Comparison of ENCODE assay signal across 8 mouse cellular contexts in the genomic region with DNA sequence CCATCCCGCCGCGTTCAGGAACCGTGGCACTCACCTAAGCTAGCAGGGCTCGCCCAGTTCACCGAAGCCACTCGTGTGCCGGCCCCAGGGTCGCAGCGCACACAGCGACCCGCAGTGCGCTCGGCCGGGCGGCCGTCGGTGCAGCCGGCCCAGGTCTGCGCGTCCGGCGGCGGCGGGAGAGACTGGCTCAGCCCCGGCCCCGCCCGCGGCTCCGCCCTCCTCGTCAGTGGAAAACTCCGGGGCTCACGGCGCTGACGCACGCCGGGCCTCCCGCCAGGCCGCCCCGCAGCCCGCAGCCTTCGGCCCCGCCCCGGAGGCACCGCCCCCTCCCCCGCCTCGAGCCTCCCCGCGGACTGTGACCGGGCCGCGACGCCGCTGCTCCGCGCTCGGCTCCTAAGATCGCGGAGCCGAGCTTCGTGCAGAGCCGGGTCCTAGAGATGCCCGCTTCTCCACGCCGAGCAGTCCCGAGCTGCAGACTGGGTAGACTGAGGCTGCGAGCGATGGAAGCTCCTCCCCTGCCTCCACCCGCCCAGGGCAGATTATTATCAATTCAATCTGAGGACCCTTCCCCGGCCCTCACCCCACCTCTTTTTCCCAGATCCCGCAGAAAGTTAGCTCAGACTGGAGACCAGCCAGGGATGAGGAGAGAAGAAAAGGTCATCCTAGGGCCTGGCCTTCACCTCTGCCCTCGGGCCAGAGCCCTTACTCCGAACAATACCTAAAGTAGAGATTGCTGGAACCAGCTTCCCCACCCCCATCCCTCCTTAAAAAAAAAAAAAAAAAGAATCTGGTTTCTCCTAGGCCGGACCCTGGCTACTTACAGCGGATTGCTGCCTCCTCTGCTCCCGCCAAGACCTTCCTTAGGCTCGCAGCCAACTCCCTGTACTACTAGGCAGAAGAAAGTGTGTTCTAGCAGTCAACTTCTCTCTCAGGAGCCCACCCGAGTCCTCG. TPM values are rescaled to one million over a fixed set of nuclear protein-coding genes. Genes with fewer than 3 reads are reported as not detected.
A peak's percentile ranks its signal among the peaks of the same experiment; 100 is the strongest.
DNase-seq lines count a peak whose midpoint lies in the region; ATAC-seq lines count a peak whose summit lies in the region.

No protein-coding gene starts in this region.

- under 1% methylated on average over 68 of the region's 79 CpGs for WGBS in hindbrain, embryonic 15.5 days

- H3K27ac ChIP-seq in hindbrain, embryonic 15.5 days (replicated peaks) = peak overlapping the region; percentile 27; the same call in 1 of the 2 replicates

- H3K36me3 ChIP-seq in hindbrain, embryonic 15.5 days = no peaks in the 10 kb centered on the region

- peaks cover 12% of the 10 kb centered on the region; the same call in 1 of the 2 replicates for H3K27me3 ChIP-seq in hindbrain, embryonic 15.5 days

- H3K4me2 ChIP-seq in hindbrain, embryonic 15.5 days = peak overlapping the region; percentile 88

- peak; percentile 75 for ATAC-seq in hindbrain, embryonic 15.5 days (ENCODE audit: low FRiP score, low read depth)
- peak; percentile 43 for ATAC-seq in megakaryocyte progenitor cell, adult 5-6 weeks (replicated peaks; ENCODE audit: poor library complexity)

- peak overlapping the region; percentile 61 for H3K4me3 ChIP-seq in hindbrain, embryonic 15.5 days

- intact Hi-C loops in left cerebral cortex, postnatal 14 days (cut with DNase I) = loop anchor here (2.0 kb wide), 1 partner anchor 27 kb away; no protein-coding TSS in a partner anchor

- H3K4me1 ChIP-seq in hindbrain, embryonic 15.5 days (replicated peaks) = peaks cover 37% of the 10 kb centered on the region

- peak; percentile 73 for DNase-seq in ZHBTc4 (ENCODE audit: low read depth, low spot score)
- DNase-seq in cerebellum, postnatal 14 days = peak; percentile 75 to 83
- DNase-seq in gastrocnemius, adult 18-20 months (ENCODE audit: low spot score) = peak; percentile 90
- peak; percentile 69 to 85 for DNase-seq in left cerebral cortex, postnatal 14 days (ENCODE audit: low spot score in 2 of 2)
- peak; percentile 88 to 90 for DNase-seq in right cerebral cortex, postnatal 10 days (ENCODE audit: low spot score in 2 of 2)
- peak; percentile 94 for DNase-seq in urinary bladder, postnatal 14 days (ENCODE audit: low spot score)

- no peaks in the 10 kb centered on the region for H3K9me3 ChIP-seq in hindbrain, embryonic 15.5 days

- H3K9ac ChIP-seq in hindbrain, embryonic 15.5 days = peak overlapping the region; percentile 54

RNA-seq across cellular contexts. Expression of gene Csrnp1, which starts 0.6 kb away (rescaled TPM):
- 10 to 100 TPM; 11.4 to 27.0 TPM for total RNA-seq in gastrocnemius, adult 18-20 months (2021)
- polyA plus RNA-seq in hindbrain, embryonic 15.5 days (2015; fragmentation: Nextera tagmentation; extraction: Ambion mirVana) = 1.6 and 1.7 TPM in 2 replicates
- total RNA-seq in left cerebral cortex, postnatal 14 days (2021) = 10 to 100 TPM in 1 of 2 experiments, 1 to 10 TPM in 1; 9.4 to 11.1 TPM
- 9.0 and 12.3 TPM in 2 replicates for total RNA-seq in megakaryocyte progenitor cell, adult 5-6 weeks (2015)
- 13.3 and 18.9 TPM in 2 replicates for total RNA-seq in megakaryocyte progenitor cell, adult 5-6 weeks (2017)

RNA-seq across cellular contexts. Expression of gene Xirp1, which starts 39.5 kb away (rescaled TPM):
- total RNA-seq in gastrocnemius, adult 18-20 months (2021) = 100 to 1,000 TPM in 1 of 2 experiments, 10 to 100 TPM in 1; 81.3 to 590 TPM
- polyA plus RNA-seq in hindbrain, embryonic 15.5 days (2015; fragmentation: Nextera tagmentation; extraction: Ambion mirVana) = not detected in 2 replicates
- under 1 TPM; 0.08 to 0.09 TPM for total RNA-seq in left cerebral cortex, postnatal 14 days (2021)
- total RNA-seq in megakaryocyte progenitor cell, adult 5-6 weeks (2015) = not detected in 2 replicates
- not detected in 2 replicates for total RNA-seq in megakaryocyte progenitor cell, adult 5-6 weeks (2017)

RNA-seq across cellular contexts. Expression of gene Ttc21a, which starts 46.5 kb away (rescaled TPM):
- total RNA-seq in gastrocnemius, adult 18-20 months (2021) = not detected
- polyA plus RNA-seq in hindbrain, embryonic 15.5 days (2015; fragmentation: Nextera tagmentation; extraction: Ambion mirVana) = 1.2 and 1.5 TPM in 2 replicates
- under 1 TPM; 0.55 TPM for total RNA-seq in left cerebral cortex, postnatal 14 days (2021)
- 2.3 and 2.4 TPM in 2 replicates for total RNA-seq in megakaryocyte progenitor cell, adult 5-6 weeks (2015)
- total RNA-seq in megakaryocyte progenitor cell, adult 5-6 weeks (2017) = 3.4 and 5.7 TPM in 2 replicates

RNA-seq across cellular contexts. Expression of gene Gorasp1, which starts 46.5 kb away (rescaled TPM):
- total RNA-seq in gastrocnemius, adult 18-20 months (2021) = 10 to 100 TPM; 21.0 to 21.6 TPM
- 25.8 and 28.9 TPM in 2 replicates for polyA plus RNA-seq in hindbrain, embryonic 15.5 days (2015; fragmentation: Nextera tagmentation; extraction: Ambion mirVana)
- total RNA-seq in left cerebral cortex, postnatal 14 days (2021) = 10 to 100 TPM; 31.3 to 33.7 TPM
- total RNA-seq in megakaryocyte progenitor cell, adult 5-6 weeks (2015) = 7.9 and 8.7 TPM in 2 replicates
- 5.1 and 7.4 TPM in 2 replicates for total RNA-seq in megakaryocyte progenitor cell, adult 5-6 weeks (2017)

Comparison
In these comparisons a context has a peak if more than half of its experiments do, and no peak if none do; other contexts are left out.
1. Peak in every context shown above with its lines: DNase-seq, ATAC-seq, H3K4me3 ChIP-seq and H3K27ac ChIP-seq.
2. RNA of gene Xirp1, which starts 39.5 kb away (total RNA-seq): 81.3 to 590 TPM in gastrocnemius, adult 18-20 months; 0.08 to 0.09 TPM in left cerebral cortex, postnatal 14 days and not detected in megakaryocyte progenitor cell, adult 5-6 weeks; every median in the first group is over 10 times any median in the second.